Mouse (Mus musculus) hindlimb bud, embryonic 11.5 days (tissue): ENCODE results near the gene Slc7a14.

Experiments used
- DNase-seq: peaks from one replicate; pipeline ENCODE4 v3.0.0-alpha.2; 2012; ENCODE audit warnings: low read depth, low spot score; ENCODE audit errors: extremely low spot score

Gene Slc7a14

DNA sequence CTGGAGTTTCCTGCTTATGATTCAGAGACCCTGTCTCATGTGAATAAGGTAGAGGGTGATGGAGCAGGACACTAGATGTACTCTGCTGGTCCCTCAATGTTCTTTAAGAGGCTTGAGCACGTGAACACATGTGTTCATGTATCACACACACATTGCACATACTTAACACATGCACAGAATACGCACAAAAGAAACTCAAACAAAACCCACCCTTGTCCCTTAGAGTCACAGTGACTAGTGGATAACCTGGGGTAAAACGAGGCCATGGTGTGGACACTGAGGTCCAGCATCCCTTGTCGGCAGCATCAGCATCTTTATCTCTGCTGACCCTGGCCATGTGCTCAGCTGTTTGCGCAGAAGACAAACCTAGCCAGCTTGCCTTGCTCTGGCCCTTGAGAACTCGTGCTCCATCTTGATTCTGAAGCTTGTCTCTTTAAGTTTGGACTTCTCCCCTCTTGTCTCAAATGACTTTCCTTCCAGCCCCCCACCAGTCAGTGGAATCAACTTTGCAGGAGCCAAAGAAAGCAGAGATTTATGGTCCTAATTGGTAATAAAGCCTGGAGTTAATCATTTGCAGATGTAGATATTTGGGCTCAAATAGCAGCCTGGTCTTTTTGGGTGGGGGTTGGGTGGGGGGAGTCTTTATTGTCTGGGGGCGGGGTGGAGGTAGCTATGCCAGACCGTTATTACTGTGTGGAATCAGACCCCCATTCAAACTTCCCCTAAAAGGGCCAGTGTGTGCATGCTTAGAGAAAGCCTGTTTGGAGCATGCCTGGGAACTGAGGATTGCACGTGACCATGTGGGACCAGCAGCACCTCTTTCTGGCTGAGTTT, 97.8 kb downstream of the Slc7a14 start:
- peak; percentile 95 for DNase-seq

DNA sequence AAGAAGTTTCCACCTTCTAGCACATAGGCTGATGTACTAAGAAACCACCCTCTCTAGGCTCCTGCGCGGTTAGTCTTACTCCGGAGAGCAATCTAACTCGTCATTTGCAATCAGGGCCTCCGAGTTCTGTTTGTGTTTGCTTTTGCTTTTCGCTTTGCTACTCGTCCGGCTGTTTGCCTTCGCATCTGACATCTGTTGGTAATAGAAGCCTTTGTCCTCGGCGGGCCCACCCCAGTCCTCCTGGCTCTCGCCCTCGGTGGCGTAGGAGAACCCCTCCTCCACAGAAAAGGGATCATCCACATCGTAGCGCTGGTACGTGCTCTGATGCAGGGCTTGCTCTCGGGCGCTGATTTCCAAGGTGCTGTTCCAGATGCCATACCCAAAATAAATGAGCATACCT, 101.2 kb downstream of the Slc7a14 start:
- DNase-seq: no peak

DNA sequence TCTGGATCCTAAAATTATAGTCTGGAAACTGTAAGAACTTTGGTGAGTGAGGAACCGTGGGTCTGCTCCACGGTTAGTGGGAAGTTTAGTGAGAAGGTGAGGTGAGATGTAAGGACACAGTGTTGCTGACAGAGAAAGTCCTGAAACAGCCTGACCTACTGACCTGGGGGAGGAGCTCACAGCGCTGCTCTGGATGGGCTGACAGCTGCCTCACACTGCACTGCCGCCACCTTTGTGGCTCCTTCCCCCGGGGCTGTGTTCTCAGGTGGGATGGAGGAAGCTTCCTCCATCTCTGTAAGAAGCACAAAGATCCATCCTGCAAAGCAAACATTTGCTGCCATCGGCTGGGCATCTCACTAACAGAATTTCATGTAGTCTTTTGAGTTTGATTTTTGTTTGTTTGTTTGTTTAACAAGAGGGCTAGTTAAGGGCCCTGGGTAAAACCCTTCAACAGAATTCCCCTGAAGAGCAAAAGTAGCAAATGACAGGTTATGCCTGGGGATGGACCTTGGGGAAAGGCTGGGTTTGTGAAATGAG, 101.7 kb downstream of the Slc7a14 start:
- no peak for DNase-seq

DNA sequence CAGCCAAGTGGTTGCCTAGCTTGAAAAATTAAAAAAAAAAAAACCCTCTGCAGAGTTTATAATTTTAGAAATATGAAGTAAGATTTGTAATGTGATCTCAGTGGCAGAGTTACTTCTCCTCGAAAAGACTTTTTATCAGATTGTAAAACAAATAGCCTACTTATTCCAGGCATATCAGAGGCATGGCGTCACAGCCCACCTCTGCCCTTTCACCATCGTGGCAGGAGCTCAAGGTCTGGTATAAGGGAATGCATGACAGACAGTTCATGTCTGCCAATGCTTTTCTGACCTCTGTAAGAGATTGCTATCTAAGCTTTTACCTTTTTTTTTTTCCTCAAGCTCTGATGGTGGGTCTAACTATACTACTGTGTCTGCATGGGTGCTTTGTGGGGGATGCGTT, 102.1 kb downstream of the Slc7a14 start:
- DNase-seq: no peak

DNA sequence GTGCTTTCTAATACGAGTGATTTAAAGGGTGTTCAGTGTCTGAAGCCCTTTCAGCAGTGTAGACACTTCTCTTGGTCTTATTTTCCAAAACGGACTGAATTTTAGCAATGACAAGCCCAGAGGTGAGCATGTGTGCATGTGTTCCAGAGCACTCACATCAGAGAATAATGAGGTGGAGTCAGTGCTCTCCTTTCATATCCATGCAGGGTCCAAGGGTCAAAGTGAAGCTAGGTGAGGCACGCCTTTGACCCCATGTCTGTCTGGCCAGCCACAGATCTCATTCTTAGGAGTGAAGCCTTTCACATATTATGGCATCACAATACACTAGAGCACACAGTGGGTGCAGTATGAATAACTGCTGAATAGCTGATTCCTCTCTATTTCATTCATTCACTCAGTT, 105.0 kb downstream of the Slc7a14 start:
- DNase-seq: no peak

DNA sequence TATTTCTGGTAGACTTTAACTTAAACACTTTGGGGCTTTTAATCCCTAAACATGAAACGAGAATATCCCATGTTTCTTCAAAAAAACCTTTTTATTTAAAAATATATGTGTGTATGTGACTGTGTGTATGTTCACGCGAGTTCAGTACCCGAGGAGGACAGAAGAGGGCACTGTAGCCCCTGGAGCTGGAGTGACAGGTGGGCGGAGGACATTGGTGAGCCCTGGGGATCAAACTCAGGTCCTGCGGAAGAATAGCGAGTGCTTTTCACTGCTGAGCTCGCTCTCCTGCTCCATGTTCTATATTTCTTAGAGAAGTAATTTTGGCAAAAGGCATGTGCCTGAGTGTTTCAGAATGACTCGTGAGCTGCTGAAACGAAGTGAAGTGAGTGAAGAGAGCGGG, 106.2 kb downstream of the Slc7a14 start:
- no peak for DNase-seq

DNA sequence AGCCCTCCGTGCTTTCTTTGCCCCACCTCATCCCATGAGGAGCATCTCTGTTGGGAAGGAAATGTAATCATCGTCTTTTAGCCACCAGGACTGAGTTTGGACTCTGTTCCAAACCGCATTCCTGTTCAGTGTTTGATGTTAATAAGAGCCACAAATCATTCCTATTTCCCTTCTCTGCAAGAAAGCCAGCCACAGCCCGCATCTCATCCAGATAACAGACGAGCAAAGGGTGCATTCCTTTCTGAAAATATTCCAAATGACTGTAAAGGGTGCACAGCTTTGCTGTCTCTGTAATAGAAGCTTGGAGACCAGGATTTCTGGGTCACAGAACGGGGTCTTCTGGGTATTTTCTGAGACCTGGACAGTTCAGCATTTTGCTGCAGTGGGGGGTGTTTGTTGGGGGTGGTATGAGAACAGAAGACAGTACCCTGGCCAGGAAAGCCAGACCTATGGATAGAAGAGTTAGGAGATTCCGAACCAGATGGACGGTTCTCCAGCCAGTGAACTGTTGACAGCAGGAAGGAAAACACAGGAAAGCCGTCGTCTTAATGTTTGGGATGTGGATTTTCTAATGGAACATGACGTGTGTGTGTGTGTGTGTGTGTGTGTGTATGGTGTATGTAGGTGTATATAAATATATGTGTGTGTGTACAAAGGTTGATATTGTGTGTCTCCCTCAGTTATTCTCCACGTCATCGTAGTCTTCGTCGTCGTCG, 110.9 kb downstream of the Slc7a14 start:
- DNase-seq: no peak

DNA sequence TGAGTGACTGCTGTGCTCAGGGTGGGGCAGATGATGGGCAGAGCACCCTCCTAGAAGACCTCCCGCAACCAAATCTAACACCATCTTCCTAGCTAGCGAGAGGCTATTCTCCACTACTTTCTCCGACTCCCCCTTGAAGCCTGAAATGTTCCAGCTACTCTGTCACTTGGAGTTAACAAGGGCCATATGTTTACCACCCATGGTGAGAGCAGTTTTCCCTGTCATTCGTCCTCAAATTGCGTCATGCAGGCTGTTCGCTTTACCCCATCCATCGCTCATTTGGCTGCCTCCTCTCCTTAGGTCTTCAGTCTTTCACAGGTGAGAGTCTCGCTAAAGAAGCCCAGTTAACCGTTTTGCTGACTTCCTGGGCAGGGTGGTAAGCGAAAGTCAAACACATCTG, 118.8 kb downstream of the Slc7a14 start:
- peak; percentile 66 for DNase-seq

DNA sequence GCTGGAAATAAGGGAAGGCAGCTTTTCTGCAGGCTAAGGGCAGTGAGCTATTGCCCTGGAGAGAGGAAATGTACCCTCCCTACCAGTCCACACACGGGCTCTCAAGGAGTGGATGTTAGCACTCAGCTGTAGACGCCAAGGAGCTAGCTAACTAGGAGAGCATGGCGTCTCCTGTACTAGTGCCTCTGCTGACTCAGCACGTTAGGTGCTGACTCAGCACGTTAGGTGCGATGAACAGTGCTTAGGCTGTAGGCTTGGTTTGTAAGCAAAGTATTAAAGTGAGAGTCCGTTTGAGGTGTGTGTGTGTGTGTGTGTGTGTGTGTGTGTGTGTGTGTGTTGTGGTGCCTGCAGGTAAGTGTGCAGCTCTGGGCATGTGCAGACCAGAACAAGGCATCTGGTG, 119.8 kb downstream of the Slc7a14 start:
- DNase-seq: no peak

DNA sequence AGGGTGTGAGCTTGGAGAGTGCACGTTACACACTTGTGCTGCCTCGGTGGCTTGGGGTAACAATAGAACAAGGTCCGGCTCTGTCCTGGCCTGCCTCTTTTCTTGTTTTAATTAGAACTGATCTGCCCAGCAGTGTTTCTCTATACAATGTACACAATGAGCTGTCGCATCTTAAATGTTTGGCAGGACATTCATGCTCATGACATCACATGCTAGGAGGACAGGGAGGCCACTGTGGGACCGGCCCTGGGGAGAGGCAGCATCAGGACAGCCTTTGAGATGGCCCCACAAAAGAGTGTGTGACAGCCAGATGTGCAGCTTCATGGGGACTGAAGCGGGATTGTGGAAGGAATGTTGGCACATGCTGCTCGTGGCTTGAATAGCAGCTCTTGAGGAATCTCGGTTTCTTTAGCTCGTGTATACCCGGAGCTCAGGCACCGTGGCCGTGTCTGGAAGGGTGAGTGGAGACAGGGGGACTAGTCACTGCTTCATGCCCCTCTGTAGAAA, 143.8 kb downstream of the Slc7a14 start:
- DNase-seq: no peak

DNA sequence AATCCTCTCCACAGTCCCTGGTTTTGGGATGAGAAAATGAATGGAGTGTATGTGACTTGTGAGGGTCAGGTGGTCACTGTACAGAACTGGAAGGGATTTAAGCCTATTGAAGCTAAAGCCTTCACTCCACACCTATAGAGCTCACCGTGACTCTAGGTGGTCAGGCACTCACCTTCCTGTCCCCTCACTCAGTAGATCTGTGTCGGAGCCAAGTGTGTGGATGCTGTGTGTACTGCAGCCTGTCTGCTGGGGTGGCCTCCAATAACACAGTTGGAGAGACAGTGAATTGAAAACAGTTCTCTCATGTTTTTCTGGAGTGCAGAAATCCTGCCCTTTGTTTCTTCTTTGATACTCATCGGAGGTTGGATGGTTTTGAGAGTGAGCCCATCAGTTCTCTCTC, 144.4 kb downstream of the Slc7a14 start:
- no peak for DNase-seq

DNA sequence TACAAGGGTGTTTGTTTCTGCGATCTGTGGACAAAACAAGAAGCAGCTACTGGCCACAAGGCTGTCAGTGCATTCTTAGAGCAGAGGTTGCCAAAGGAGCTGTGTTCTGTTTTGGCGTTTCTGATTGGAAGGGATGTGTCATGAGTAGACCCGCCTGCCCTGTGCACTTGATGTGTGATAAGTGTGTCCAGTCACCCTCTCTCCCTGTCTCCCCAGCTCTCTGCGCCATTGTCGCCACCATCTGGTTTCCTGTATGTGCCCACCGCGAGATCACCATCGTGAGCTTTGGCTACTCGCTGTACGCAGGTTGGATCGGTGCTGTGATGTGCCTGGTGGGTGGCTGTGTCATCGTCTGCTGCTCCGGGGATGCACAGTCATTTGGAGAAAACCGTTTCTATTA, 147.3 kb downstream of the Slc7a14 start:
- DNase-seq: no peak

DNA sequence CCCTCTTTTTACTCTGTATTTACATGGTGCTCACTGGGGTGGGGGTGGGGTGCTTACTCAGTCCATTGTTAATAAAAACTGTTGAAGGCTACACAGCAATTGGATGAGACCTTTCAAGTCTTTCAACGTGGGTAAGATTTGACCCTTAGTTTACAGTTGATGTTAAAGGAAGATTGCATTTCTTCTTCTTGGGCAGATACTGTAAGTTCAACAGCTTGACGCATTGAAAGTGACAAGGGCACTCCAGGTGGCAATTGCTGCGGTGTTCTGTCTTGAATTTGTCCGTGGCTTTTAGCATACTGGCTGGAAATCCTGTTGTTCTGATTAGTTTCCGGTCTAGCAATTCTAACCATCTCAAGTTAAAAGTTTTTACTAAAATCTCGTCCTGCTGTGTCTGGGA, 148.8 kb downstream of the Slc7a14 start:
- no peak for DNase-seq

DNA sequence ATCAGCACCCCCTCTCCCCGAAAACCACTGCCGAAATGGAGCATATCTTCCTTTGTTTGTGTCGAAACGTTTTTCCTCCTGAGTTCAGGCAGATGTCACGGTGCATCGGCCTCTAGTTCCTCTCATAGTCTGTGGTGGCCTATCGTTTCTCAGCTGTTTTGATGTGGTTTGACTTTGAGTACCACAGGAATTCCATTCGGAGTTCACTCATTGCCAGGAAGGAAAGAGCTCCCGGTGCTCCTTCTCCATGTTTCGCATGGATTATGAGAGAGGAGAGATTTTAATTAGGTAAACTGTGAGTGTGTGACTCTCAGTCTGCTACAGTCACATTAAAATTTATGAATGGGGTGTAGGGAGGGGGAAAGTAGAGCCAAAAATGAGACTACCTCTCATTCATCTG, 150.1 kb downstream of the Slc7a14 start:
- DNase-seq: no peak

DNA sequence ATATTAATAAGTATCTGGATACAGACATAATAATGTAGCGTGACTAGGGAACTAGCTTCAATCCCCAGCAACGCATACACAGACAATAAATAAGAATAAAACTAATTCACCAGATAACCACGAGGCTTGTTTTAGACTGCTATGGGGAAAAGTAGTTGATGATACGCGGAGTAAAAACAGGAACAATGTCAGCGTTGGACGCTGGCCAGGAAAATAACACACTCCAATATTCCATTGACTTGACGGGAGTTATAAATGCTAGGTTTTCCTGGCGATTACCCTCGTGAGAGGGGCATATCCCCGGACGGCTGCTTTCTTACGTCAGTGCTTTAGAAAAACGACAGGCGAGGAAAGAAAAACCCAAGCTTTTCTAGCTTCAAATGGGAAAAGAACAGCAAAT, 152.4 kb downstream of the Slc7a14 start:
- DNase-seq: no peak

DNA sequence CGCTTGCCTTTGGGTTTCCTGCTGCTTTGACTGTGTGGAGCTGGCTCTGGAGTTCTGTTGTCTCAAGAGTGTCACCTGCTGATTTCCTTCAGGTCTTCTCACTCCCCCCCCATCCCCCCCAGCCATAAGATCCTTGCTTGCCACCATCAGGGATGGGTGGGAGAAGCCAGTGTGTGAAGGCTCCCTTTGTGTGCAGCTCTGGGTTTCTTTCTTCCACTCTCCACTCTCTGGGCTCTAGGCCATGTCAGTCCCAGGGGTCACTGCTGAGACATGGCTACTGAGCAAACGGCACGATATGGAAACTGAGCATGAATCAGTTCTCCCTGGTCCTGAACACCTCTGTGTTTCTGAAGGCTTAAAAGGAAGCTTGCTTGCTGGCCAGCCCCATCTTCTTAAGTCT, 154.1 kb downstream of the Slc7a14 start:
- DNase-seq: no peak
